Mouse (Mus musculus) kidney, postnatal 25 days (tissue): ENCODE measurements around the gene Sp7.

Experiments
- DNase-seq, 2 experiments: peaks; one replicate each; pipeline ENCODE4 v3.0.0; 2021; ENCODE audit warnings: mixed read lengths in 2 of 2

Sp7 gene

DNA sequence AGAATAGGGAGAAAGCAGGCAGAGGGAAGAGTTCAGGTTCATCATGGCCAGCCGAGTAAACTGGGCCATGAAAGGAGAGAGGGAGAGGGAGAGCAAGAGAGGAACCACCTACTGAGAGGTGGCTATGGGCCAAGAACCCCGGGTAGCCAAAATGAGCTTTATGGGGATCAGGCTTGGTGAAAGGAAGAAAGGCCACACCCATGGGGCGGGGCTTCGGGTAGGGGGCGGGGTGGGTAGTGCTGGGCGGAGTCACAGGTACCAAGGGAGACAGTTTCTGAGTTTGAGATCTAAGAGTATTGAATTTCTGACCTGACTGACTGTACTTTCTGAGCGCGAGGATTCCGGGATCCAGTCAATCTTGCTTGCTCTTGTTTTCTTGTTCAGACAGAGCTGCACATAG, 19.7 kb upstream of the Sp7 start:
- peak in 1 of 2 experiments; percentile 20 for DNase-seq

DNA sequence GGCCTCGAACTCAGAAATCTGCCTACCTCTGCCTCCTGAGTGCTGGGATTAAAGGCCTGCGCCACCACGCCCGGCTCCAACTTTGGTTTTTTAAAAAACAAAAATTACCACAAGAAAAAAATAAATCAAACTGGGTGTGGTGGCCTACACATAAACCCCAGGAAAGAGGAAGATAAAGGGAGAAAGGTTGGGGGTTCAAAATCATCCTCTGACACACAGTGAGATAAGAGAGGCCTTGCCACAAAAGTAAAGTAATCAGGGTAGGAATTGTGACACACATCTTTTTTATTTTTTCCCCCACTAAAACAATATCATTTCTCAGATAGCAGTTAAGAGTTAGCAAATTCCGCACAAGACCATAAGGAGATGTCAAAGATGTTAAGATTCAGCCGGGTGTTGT, 16.7 kb upstream of the Sp7 start:
- DNase-seq, result no peak

DNA sequence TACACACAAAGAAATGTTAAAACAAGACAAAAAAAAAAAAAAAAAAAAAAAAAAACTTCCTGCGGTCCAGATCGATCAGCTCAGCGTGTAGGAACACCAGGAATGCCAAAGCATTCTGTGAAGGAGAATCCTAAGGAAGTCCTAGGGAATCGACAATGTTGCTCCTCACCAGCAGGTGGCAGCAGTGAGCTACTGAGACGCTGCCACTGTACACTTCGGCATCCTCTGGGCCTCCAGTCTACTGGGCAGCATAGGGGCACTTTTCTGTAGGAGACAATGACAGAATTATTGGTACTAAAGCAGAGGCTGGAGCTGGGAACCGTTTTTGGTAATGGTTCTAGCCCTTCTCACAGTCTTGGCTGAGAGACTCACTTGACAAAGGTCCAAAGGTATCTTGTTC, 14.6 kb upstream of the Sp7 start:
- DNase-seq, result peak; percentile 87 to 91

DNA sequence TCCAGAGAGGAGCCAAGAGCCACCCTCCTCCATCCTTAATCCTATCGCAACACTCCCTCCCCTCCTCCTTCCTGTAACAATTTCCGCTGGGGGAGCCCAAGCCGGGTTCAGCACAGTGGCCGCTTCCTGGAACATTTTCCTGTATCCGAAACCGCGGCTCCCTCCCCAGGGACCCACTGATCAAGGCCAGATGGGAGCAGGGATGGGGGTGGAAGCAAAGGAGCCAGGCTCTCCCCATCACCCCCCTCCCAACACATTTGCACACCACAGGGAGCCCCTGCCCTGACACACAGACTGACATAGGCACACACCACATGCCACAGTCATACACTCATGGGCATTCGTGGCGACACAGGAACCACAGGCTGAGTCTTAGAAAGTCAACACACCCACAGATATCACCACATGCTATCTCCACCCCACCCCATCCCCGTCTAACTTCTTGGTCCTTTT, 10.9 kb upstream of the Sp7 start:
- peak; percentile 83 to 89 for DNase-seq

- DNase-seq, result peak; percentile 92 to 94
Observed at GRCm38 (mm10) chr15:102377163-102377543, 10.2 kb upstream of the Sp7 start.

- peak; percentile 61 to 80 for DNase-seq
Observed at GRCm38 (mm10) chr15:102376453-102377162, 9.6 kb upstream of the Sp7 start.

DNA sequence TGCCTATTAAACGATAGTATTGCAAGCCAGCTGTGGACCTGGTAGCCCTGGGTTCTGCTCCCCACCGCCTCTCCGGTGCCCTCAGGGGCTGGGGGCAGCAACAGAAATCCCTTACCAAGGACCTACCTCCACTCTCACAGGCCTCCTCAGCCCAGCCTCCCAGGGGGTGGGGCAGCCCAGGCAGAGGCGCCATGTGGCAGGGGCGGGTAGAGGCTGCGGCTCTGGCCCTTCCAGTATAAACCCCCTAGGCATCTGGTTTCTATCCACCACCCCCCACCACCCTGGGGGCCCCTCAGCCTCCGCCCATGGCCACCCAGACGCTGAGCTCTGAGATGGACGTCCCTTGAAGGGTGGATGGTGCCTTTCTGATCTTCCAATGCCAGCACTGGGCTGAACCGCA, 3.7 kb upstream of the Sp7 start:
- DNase-seq, result no peak

GRCm38 (mm10) chr15:102369972-102370371, 3.0 kb upstream of the Sp7 start:
- DNase-seq, result peak in 1 of 2 experiments; percentile 36

GRCm38 (mm10) chr15:102366238-102366637, 744 bp downstream of the Sp7 start:
- DNase-seq, result no peak

DNA sequence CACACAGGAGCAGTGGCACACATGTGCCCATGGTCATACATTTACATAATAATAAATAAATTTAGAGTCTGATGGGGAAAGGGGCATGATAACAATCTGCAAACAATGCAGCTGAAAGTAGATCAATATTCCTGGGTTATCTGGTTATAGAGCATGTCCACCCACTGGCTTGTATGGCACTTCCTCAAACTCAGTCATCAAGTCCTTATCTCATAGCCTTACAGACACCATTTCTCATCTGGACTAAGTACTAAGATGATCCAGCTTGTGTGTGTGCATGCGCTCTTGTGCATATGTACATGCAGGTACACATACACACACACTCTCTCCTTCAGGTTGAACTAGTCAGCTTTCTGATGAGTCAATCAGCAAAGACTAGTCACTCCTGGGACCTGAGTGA, 2.3 kb downstream of the Sp7 start:
- DNase-seq, result no peak

- no peak for DNase-seq
Observed at GRCm38 (mm10) chr15:102362648-102363047, 4.3 kb downstream of the Sp7 start.

DNA sequence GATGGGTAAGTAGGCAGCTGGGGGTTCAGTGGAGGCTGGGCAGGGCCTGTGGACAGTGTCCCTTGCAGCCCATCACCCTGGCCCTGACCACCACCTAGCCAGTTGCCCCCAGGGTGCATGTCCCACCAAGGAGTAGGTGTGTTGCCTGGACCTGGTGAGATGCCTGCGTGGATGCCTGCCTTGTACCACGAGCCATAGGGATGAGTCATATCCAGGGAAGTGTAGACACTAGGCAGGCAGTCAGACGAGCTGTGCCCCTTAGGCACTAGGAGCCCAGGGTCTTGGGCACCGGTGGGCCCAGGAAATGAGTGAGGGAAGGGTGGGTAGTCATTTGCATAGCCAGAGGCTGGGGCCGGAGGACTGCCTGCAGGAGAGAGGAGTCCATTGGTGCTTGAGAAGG, 8.1 kb downstream of the Sp7 start:
- DNase-seq, result no peak

- no peak for DNase-seq
Observed at GRCm38 (mm10) chr15:102358126-102358525, 8.9 kb downstream of the Sp7 start.

GRCm38 (mm10) chr15:102356501-102357325, 10.3 kb downstream of the Sp7 start:
- DNase-seq, result no peak

GRCm38 (mm10) chr15:102355871-102356441, 11.0 kb downstream of the Sp7 start:
- peak; percentile 47 to 75 for DNase-seq

DNA sequence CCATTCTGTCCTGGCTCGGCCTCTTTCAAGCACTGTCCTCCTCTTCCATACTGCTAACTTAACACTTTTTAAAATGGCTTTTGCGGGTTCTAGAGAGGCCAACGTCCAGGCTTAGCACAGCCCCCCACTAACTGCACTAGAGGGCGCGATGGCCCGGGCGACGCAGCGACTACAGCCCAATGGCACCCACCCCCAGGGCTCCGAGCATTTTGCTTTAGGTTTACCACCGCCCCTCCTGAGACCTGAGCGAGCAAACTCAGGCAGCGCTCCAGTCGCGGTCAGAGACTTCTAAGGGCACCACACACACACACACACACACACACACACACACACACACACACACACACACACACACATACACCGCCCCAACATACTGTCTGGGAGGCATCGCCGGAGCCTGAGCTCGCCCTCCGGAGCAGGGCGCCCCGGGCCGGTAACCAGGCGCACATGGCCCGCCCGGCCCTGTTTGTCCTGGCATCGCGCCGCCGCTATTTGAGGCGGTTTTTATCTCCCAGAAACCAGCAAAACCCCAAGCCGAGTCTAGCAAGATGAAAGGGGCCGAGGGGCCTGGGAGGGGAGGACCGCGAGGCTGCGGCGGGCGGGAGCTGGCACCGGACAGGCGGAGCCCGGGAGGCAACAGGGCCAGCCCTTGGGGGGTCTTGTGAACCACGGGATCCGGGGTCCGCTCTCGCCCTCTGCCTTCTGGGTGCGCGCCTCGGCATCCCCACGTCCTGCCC, 11.7 kb downstream of the Sp7 start:
- DNase-seq, result peak; percentile 63 to 70

DNA sequence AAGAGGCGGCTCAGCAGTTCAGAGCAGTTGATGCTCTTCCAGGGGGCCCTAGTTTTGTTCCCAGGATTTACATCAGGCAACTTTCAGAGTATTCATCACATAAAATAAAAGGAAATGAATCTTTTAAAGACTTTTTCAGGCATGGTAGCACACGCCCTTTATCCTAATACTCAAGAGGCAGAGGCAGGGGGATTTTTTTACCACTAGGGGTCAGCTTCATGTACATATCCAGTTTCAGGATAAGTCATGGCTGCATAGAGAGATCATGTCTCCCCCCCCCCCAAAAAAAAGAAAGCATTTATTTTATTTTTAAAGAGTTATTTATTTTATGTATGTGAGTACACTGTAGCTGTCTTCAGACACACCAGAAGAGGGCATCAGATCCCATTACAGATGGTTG, 13.0 kb downstream of the Sp7 start:
- DNase-seq, result no peak

GRCm38 (mm10) chr15:102352177-102352576, 14.8 kb downstream of the Sp7 start:
- DNase-seq, result no peak

GRCm38 (mm10) chr15:102350942-102351291, 16.1 kb downstream of the Sp7 start:
- DNase-seq, result no peak

GRCm38 (mm10) chr15:102350138-102350941, 16.6 kb downstream of the Sp7 start, which contains the start of gene Aaas:
Aaas (minus strand) TSS chr15:102350771.
- peak; percentile 97 for DNase-seq

DNA sequence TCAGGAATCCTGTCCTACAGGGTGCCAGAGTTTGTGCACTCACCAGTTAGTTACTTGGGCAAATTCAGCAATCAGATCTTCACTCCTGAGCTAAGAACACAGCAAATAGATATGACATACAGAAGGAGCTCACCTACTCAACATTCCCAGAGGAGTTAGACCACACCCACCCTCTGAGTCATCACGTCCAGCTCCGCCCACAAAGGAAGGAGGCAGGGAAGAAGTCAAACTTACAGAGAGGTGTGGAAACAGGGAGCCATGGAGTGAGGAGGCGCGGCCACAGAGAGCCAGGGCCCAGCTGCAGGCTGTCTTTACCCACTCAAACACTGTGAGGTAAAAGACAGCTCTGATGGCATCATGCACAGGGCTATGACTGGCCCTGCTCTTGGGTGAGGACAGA, 20.5 kb downstream of the Sp7 start:
- no peak for DNase-seq

DNA sequence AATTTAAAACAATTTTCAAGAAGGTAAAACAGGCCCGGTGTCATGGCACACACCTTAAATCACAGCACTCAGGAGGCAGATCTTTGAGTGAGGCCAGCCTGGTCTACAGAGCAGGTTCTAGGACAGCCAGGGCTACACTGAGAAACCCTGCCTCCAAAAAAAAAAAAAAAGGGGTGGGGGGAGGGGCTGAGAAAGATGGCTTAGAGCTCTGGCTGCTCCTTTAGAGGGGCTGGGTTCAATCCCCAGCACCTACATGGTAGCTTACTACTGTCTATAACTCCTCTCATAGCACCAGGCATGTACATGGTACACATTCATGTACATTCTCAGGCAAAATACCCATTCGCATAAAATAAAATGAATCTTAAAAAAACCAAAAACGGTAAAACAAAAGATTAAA, 22.5 kb downstream of the Sp7 start:
- no peak for DNase-seq
